Mouse (Mus musculus) left cerebral cortex, postnatal 25 days (tissue): ENCODE measurements around the gene Prpf19. TPM values are rescaled to one million over a fixed set of nuclear protein-coding genes. Genes with fewer than 3 reads are reported as not detected.
A peak's percentile ranks its signal among the peaks of the same experiment; 100 is the strongest.

Source experiments
- DNase-seq, 2 experiments: peaks; one replicate each; pipeline ENCODE4 v3.0.0; 2022; ENCODE audit warnings: low spot score in 2 of 2, mixed read lengths in 1 of 2
- intact Hi-C: fragments of 180-260 bp; cut with DNase I; formaldehyde crosslinking; loops from one replicate; pipeline ENCODE4 v1.15.1; 2025
- total RNA-seq, 2 experiments: library from RNA; stranded (reverse); gene quantifications; 2 replicates each; pipeline ENCODE4 v1.2.3; 2021

The Prpf19 gene
- total RNA-seq, 2 experiments from 2014 or later, result 190 to 213 TPM

DNA sequence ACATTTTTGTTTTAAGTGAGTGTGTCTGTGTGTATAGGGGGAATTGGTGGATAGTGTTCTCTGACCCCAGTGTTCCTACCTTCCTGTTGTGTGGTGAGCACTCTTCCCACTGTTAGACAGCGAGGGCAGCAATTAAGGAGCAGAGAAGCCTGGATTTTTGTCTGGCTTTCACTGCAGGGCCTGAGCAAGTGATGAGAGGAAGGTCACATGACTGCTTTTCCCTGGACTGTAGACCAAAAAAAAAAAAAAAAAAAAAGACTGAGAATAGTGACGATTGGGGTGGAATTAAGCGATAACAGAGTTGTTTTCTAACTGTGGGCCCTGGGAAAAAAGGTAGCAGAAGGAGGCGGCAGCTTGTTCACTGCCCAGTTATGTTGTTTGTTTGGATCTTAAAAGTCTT, 31.6 kb downstream of the Prpf19 start:
- DNase-seq, result no peak
- intact Hi-C loops, result no loop called here

DNA sequence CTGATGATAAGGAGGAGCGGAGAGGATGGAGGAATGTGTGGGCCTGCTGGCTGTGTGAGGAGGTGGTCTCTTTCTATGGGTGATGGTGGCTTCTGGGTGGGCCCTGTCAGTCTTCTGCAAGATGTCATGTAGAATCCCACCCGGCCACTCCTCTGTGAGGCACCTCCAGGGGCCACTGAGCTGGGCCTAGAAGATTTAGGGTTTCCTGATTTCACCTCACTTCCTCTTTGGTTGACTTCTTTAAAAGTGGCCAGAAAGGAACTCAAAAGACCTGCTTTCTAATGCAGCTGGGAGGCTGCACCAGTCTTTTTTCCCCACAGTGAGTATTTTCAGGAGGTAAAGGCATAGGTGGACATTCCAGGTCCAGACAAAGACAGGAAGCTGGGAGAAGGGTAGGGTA, 35.6 kb downstream of the Prpf19 start:
- intact Hi-C loops, result no loop called here
- no peak for DNase-seq

DNA sequence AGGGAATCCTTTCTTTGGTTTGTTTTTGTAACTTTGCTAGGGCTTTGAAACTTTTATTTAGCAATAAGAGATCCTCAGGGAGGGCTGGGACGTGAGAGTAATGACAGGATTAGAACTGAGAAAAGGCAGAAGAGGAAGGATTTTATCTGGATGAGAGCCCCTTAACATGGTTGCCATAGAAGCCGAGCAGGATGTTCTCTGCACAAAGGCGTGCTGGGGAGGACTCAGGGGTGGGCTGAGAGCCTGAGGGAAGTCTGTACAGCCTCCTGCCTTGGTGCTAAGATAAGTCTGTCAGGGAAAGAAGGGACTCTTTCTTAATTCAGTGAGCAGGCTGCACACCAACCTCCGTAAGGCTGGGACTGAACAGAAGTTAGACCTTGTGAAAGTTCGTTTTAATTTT, 40.0 kb downstream of the Prpf19 start:
- peak in 1 of 2 experiments; percentile 60 for DNase-seq
- intact Hi-C loops, result no loop called here

DNA sequence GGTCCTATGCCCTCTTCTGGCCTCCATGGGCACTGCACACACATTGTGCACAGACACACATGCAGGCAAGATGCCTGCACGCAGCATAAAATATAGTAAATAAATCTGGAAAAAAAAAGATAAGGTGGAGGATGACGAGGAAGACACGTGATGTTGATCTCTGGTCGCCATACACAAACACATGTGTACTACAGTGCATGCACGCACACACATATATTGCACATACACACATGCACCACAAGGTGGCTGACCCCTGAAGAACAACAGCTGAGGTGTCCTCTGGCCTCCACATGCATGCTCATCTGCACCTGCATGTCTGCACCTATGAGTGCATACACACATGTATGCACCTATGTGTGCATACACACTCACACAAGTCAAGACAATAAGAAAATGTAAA, 41.0 kb downstream of the Prpf19 start:
- no peak for DNase-seq
- intact Hi-C loops, result no loop called here

DNA sequence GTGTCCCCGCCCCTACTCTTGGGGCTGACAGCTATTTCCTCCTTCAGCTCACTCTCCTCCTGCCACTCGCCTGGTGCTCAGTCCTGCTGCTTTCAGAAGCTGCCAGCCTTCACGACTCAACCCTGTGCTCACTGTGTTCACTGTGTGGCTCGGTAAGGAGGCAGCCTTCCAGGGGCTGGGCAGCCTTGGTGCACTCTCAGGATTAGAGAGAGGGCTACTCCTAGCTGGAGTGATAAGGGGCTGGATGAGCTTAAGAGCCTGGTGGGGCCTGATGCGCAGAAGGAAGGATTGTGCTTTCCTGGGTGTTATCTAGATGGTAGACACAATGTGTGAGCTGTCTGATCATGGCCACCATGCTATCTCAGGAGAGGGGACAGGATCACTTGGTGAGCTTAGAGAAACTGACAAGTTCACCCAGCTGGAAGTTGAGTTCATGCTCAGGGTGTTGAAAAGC, 42.1 kb downstream of the Prpf19 start, which contains the start of gene Ptgdr2:
Ptgdr2 (plus strand) TSS at position 51 of the 454 bp plus-strand sequence.
- no peak for DNase-seq
- intact Hi-C loops, result no loop called here

DNA sequence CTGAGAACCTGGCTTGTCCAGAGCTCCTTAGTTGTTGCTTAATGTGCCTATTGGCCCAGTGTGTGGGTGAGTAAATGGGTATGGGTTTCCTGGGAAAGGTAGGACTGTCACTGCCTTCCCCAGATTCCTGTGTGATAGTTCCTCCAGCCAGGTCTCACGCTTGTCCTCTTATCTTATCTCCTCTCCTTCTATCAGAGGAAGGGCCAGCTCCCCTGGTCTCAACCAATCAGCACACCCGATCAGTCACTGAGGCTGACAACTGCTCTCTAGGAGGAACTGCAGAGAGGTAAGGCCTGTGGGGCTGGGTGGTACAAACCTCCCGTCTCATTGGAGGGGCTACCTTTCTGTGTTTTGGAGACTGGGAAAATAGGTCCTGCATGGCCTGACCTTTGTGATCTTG, 43.7 kb downstream of the Prpf19 start:
- no peak for DNase-seq
- intact Hi-C loops, result no loop called here

DNA sequence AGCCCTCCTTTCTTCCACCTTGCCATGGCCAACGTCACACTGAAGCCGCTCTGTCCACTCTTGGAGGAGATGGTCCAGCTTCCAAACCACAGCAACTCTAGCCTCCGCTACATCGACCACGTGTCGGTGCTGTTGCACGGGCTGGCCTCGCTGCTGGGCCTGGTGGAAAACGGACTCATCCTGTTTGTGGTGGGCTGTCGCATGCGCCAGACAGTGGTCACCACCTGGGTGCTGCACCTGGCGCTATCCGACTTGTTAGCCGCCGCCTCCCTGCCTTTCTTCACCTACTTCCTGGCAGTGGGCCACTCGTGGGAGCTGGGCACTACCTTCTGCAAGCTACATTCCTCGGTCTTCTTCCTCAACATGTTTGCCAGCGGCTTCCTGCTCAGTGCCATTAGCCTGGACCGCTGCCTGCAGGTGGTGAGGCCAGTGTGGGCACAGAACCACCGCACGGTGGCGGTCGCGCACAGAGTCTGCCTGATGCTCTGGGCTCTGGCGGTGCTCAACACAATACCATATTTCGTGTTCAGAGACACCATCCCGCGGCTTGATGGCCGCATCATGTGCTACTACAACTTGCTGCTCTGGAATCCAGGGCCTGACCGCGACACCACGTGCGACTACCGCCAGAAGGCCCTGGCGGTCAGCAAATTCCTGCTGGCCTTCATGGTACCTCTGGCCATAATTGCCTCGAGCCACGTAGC, 45.2 kb downstream of the Prpf19 start:
- intact Hi-C loops, result no loop called here
- peak; percentile 71 for DNase-seq

DNA sequence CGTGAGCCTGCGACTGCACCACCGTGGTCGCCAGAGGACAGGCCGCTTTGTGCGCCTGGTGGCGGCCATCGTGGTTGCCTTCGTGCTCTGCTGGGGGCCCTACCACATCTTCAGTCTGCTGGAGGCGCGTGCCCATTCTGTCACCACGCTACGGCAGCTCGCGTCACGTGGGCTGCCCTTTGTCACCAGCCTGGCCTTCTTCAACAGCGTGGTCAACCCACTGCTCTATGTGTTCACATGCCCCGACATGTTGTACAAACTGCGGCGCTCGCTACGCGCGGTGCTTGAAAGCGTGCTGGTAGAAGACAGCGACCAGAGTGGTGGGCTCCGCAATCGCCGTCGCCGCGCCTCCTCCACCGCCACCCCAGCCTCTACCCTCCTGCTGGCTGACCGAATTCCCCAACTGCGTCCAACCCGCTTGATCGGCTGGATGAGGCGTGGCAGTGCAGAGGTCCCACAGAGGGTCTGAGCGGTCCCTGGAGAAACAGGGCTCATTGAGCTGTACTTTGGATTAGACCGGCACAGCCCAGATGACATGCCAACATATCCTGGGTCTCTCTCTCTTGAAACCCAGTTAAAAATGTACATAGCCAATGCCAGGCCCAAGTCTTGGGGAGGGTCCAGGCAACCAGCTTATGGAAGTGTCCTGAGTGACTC, 45.9 kb downstream of the Prpf19 start:
- intact Hi-C loops, result no loop called here
- peak in 1 of 2 experiments; percentile 19 for DNase-seq

DNA sequence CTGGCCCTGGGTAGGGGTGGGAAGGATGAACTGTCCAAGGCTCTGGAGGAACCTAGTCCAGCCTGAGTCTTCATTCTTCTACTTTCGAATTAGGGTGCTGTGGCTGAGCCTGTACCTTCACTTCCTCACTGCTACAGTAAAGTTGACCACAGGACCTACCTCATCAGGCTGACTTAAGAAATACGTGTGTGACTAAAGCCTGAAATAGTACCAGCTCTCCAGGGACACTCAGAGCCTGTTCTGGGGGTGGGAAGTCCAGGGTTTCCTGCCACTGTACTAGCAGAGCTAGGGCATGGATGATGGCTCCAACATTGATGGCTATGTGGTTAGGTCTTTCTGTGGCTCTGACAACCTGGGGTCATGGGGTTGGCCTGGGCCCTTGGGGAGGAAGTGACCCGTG, 48.9 kb downstream of the Prpf19 start:
- DNase-seq, result no peak
- intact Hi-C loops, result no loop called here

DNA sequence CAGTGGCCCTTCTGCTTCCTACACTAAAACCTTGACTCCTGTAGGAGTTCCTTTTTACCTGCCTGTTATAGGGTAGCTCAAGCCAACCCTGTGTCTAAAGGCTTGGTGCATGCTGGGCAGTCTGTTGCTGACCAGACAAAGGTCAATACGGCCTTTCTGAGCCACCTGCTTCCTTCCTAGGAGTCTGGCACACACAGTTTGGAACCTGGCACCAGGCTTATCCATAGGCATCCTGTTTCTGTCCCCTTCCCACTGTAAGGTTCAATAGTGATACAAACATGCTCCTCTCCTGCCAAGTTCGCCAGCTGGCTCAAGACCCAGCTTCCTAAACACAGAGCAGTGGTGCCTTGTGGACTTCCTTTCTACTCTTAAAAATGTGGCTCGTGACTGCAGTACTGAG, 51.5 kb downstream of the Prpf19 start:
- DNase-seq, result no peak
- intact Hi-C loops, result no loop called here

DNA sequence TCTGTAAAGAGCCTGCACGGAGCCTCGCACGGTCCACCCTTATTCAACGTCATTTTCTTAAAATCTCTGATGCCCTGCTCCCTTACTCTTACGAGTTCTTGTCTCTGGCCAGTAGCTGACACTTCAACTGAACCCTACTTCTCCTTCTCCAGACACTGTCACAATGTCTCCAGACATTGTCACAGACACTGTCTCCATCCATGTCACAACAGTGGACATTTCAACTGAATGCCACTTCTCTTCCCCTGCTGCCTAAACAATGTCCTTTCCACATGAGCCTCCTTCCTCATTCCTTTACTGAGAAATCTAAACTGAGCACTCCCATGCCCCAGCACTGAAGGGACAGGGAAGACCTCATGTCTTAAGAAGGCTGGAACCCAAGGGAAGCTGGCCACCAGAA, 52.2 kb downstream of the Prpf19 start:
- intact Hi-C loops, result no loop called here
- no peak for DNase-seq

DNA sequence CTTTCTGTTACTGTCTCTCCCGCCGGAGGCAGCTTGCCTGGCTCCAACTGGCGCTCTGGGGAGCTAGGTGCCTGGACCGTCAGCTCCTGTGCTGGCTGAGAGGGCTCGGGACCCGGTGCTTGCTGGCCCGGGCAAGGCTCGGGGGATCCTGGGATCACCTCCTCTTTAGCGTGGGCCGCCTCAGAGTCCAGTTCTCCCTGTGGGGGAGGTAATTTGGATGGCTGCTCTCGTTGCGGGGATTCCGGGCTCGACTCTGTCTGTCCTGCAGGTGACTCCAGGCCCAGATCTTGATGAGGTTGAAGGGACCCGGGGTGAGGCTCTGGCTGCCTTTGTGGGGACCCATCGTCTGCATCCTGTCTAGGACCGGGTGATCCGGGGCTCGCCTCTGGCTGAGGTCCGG, 53.4 kb downstream of the Prpf19 start:
- intact Hi-C loops, result no loop called here
- DNase-seq, result peak in 1 of 2 experiments; percentile 9

DNA sequence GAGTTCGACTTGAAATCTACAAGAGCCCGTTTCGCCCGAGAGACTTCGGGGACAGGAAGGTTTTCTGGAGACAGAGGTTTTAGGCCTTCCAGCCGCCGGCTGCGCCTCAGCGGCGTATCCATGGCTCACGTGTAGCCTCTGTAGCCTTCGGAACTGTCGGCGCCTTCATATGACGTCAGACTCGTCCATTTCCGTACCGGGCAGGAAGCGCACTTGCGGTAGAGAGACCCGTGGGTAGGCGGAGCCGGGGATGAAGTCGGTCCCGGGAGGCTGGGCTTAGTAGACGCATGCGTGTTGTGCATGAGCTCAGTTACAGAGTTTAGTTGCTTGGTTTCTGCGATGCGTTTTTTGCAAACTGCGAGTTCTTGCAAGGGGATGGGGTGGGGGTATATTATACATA, 54.1 kb downstream of the Prpf19 start, which contains the start of gene Ccdc86:
Ccdc86 (minus strand) TSS at position 155 of the 400 bp plus-strand sequence.
- DNase-seq, result peak; percentile 97 to 98
- intact Hi-C loops, result no loop called here

DNA sequence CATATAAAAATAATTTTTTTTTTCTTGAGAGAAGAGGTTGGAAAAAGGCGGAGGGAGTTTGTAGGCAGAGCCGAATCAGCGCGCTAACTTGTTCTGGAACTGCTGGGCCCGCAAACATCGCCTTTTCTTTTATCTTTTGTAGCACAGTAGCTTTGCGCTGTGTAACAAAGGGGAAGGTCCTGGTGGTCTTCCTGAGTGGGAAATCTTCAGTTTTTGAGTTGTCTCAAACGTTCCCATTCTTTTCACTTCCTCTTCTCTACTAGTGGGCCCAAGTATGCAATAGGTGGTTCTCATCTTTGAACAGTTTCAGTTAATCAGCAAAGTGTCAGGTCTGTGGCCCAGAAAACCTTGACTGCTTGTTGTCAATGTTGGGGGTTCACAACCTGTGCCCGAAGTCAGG, 54.5 kb downstream of the Prpf19 start:
- no peak for DNase-seq

DNA sequence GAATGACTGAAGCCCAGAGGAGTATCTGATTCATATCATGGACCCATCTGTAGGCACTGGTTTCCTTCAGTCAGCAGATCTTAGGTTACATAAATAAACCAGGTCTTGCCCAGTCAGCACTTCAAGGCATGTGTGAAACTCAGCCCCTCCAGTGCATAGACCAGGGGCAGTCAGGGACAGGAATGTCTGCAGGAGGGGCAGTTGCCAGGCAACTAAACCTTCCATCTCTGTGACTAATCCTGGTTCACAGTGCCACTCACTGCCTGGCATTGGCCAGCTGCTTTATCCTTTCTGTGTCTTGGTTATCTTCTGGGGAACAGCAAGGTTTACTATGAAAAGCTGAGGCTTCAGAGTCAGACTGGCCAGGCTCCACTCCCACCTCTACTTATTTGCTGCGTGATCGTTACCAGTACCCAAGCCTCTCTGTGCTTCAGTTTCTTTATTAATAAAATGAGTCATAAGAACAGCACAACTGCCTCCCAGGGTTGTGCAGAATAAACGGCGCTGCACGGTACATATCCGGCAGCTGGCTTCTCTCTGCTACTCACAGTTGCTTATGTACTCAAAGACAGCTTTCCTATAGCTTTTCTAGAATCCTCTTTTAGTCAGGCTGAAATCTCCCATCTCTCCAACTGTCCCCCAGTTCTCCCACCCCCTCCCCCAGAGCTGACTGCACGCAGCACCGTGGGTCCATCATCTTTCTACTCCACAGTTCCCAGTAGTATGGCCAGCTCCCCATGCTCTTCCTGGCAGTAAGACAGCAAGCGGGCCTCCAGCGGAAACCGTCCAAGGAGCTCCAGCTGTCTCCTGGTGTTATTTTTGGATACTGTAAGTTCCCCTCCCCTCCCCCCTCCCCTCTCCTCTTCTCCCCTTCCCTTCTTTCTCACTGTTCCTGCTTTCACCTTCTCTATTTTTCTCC, 57.2 kb downstream of the Prpf19 start:
- DNase-seq, result peak; percentile 42 to 70
- intact Hi-C loops, result loop anchor here (5.0 kb wide), 1 partner anchor 240 kb away; no protein-coding TSS in a partner anchor

More for the DNA sequence above, 54.5 kb downstream of the Prpf19 start:
- intact Hi-C loops, result no loop called here

Other genes starting within 250 kb of the Prpf19 start
- not detected for gene Pga5, start 217.2 kb upstream of the Prpf19 start, total RNA-seq
- gene Vps37c, start 206.5 kb upstream of the Prpf19 start, total RNA-seq, result 10 to 100 TPM; 27.3 to 32.3 TPM
- not detected for gene Cd5, start 156.2 kb upstream of the Prpf19 start, total RNA-seq
- gene Cd6, start 65.2 kb upstream of the Prpf19 start, total RNA-seq, result 1 to 10 TPM; 1.9 to 3.3 TPM
- gene Slc15a3, start 55.5 kb upstream of the Prpf19 start, total RNA-seq, result 1 to 10 TPM; 1.9 to 2.0 TPM
- gene Tmem132a, start 25.3 kb upstream of the Prpf19 start, total RNA-seq, result 100 to 1,000 TPM; 307 to 334 TPM
- gene Tmem109, start 13.2 kb upstream of the Prpf19 start, total RNA-seq, result 10 to 100 TPM; 47.7 to 50.3 TPM
- gene Zp1, start 25.4 kb downstream of the Prpf19 start, total RNA-seq, result not detected
- under 1 TPM; 0.23 to 0.34 TPM for gene Ptgdr2, start 41.9 kb downstream of the Prpf19 start, total RNA-seq
- 1 to 10 TPM; 7.0 to 8.7 TPM for gene Ccdc86, start 54.0 kb downstream of the Prpf19 start, total RNA-seq
- not detected for gene Ms4a10, start 79.4 kb downstream of the Prpf19 start, total RNA-seq
- gene Ms4a15, start 98.0 kb downstream of the Prpf19 start, total RNA-seq, result not detected
- gene Ms4a18, start 122.8 kb downstream of the Prpf19 start, total RNA-seq, result not detected
- gene Ms4a8a, start 185.9 kb downstream of the Prpf19 start, total RNA-seq, result not detected
- gene 1700017D01Rik, start 235.6 kb downstream of the Prpf19 start, total RNA-seq, result not detected